18 mouse cellular contexts compared by ENCODE assay signal in genomic region chr13:37451021-37451420, GRCm38 (mm10).
DNase-seq lines count a peak whose midpoint lies in the region; ATAC-seq and TF ChIP-seq lines count a peak whose summit lies in the region.
"Had no signal": no experiment of that assay in that cellular context is flagged by ENCODE, and none has a peak within 500 bp of the region (broad histone marks: within the 10 kb centered on the region; RNA-seq: fewer than 3 reads in every experiment).

No protein-coding gene starts in this region.

- ATAC-seq in heart, embryonic 15.5 days (replicated peaks; ENCODE audit: insufficient number of reproducible peaks, insufficient read depth, low FRiP score, low read depth): no peak
- ATAC-seq in kidney, embryonic 16.5 days (ENCODE audit: low FRiP score, low TSS enrichment): no peak
- no peak for ATAC-seq in lung, embryonic 15.5 days (ENCODE audit: borderline replicate concordance, extremely low read depth, low FRiP score, low TSS enrichment)
- ATAC-seq: forebrain, embryonic 15.5 days; inflammation-experienced regulatory T-cells, adult 6 months had no signal

- H3K36me3 ChIP-seq in heart, embryonic 15.5 days: no peaks in the 10 kb centered on the region
- H3K36me3 ChIP-seq in kidney, embryonic 16.5 days (ENCODE audit: insufficient read depth, low read length): no peaks in the 10 kb centered on the region
- no peaks in the 10 kb centered on the region for H3K36me3 ChIP-seq in lung, embryonic 15.5 days
- no peaks in the 10 kb centered on the region for H3K36me3 ChIP-seq in small intestine, adult 2 months (ENCODE audit: control insufficient read depth, insufficient read depth, low read length)
- H3K36me3 ChIP-seq: forebrain, embryonic 15.5 days; heart, embryonic 10.5 days; hindbrain, embryonic 12.5 days; limb, embryonic 13.5 days; midbrain, embryonic 10.5 days had no signal

- TF ChIP-seq POLR2A in small intestine, adult 2 months (IDR thresholded peaks at IDR 0.05; ENCODE audit: low read depth, low read length): no peak

- peaks cover 41% of the 10 kb centered on the region for H3K4me1 ChIP-seq in heart, embryonic 15.5 days (replicated peaks)
- H3K4me1 ChIP-seq in kidney, embryonic 16.5 days (ENCODE audit: insufficient read depth, low read length): peaks cover 46% of the 10 kb centered on the region
- peaks cover 45% of the 10 kb centered on the region for H3K4me1 ChIP-seq in lung, embryonic 15.5 days
- H3K4me1 ChIP-seq in small intestine, adult 2 months (ENCODE audit: control insufficient read depth, insufficient read depth, insufficient read length, low read length): peaks cover 14% of the 10 kb centered on the region; the same call in 1 of the 2 replicates

- no peaks in the 10 kb centered on the region for H3K9me3 ChIP-seq in heart, embryonic 15.5 days (replicated peaks)
- no peaks in the 10 kb centered on the region for H3K9me3 ChIP-seq in kidney, embryonic 16.5 days (ENCODE audit: low read length)
- H3K9me3 ChIP-seq in lung, embryonic 15.5 days: no peaks in the 10 kb centered on the region
- H3K9me3 ChIP-seq: forebrain, embryonic 15.5 days; heart, embryonic 10.5 days; hindbrain, embryonic 12.5 days; limb, embryonic 13.5 days had no signal

- peak overlapping the region; percentile 42; the same call in 1 of the 2 replicates for H3K27ac ChIP-seq in heart, embryonic 15.5 days
- peak overlapping the region; percentile 93; the same call in 1 of the 2 replicates for H3K27ac ChIP-seq in kidney, embryonic 16.5 days (ENCODE audit: low read length)
- H3K27ac ChIP-seq in lung, embryonic 15.5 days: peak overlapping the region; percentile 95
- H3K27ac ChIP-seq in small intestine, adult 2 months (ENCODE audit: insufficient read depth, low read depth, low read length): peak overlapping the region; percentile 62
- H3K27ac ChIP-seq: forebrain, embryonic 15.5 days; hindbrain, embryonic 12.5 days; limb, embryonic 13.5 days; midbrain, embryonic 10.5 days had no signal

- TF ChIP-seq CTCF in small intestine, adult 2 months (IDR thresholded peaks at IDR 0.05; ENCODE audit: extremely low read depth, insufficient read length, insufficient replicate concordance, low read depth, low read length): no peak

- DNase-seq in heart, postnatal 4 days: no peak
- DNase-seq in kidney, postnatal 10 days: no peak
- DNase-seq in lung, adult 18-20 months: no peak
- DNase-seq in frontal cortex, postnatal 10 days (ENCODE audit: low spot score in 2 of 2): no peak
- DNase-seq: cerebellum, adult 18-20 months; cerebellum, postnatal 36 days; right cerebral cortex, adult 18-20 months; thymus, postnatal 4 days had no signal

- H3K4me2 ChIP-seq in heart, embryonic 15.5 days: no peak overlapping the region
- H3K4me2 ChIP-seq in kidney, embryonic 16.5 days (replicated peaks; ENCODE audit: low read depth, low read length): no peak overlapping the region
- no peak overlapping the region for H3K4me2 ChIP-seq in lung, embryonic 15.5 days
- H3K4me2 ChIP-seq: forebrain, embryonic 15.5 days; hindbrain, embryonic 12.5 days had no signal

- H3K27me3 ChIP-seq in heart, embryonic 15.5 days: no peaks in the 10 kb centered on the region
- no peaks in the 10 kb centered on the region for H3K27me3 ChIP-seq in kidney, embryonic 16.5 days (ENCODE audit: insufficient read depth, low read length)
- H3K27me3 ChIP-seq in lung, embryonic 15.5 days: no peaks in the 10 kb centered on the region
- H3K27me3 ChIP-seq in small intestine, adult 2 months (ENCODE audit: control insufficient read depth, insufficient read depth, low read length): no peaks in the 10 kb centered on the region
- H3K27me3 ChIP-seq: forebrain, embryonic 15.5 days; limb, embryonic 13.5 days had no signal

- H3K9ac ChIP-seq in heart, embryonic 15.5 days: no peak overlapping the region
- H3K9ac ChIP-seq in kidney, embryonic 16.5 days (replicated peaks; ENCODE audit: low read length): no peak overlapping the region
- H3K9ac ChIP-seq in lung, embryonic 15.5 days: no peak overlapping the region
- H3K9ac ChIP-seq: forebrain, embryonic 15.5 days; hindbrain, embryonic 12.5 days; limb, embryonic 13.5 days had no signal

- 88% methylated on average over 5 of the region's 5 CpGs for WGBS in heart, embryonic 15.5 days
- 89% methylated on average over 5 of the region's 5 CpGs for WGBS in kidney, embryonic 16.5 days
- WGBS in lung, embryonic 15.5 days: 78% methylated on average over 5 of the region's 5 CpGs
- 72% methylated on average over 5 of the region's 5 CpGs for WGBS in small intestine, adult 2 months

- H3K4me3 ChIP-seq in heart, embryonic 15.5 days: no peak overlapping the region
- no peak overlapping the region for H3K4me3 ChIP-seq in kidney, embryonic 16.5 days (ENCODE audit: low read length)
- no peak overlapping the region for H3K4me3 ChIP-seq in lung, embryonic 15.5 days
- no peak overlapping the region for H3K4me3 ChIP-seq in small intestine, adult 2 months (ENCODE audit: low read depth, low read length)
- H3K4me3 ChIP-seq: forebrain, embryonic 15.5 days; heart, embryonic 10.5 days; hindbrain, embryonic 12.5 days; limb, embryonic 13.5 days; midbrain, embryonic 10.5 days had no signal

Comparison
In these comparisons a context has a peak if more than half of its experiments do, and no peak if none do; other contexts are left out.
1. H3K27ac ChIP-seq: peak in every context shown above with its lines; median percentile 95 in lung, embryonic 15.5 days; 93 in kidney, embryonic 16.5 days; 62 in small intestine, adult 2 months; 42 in heart, embryonic 15.5 days.